Mouse (Mus musculus) hindbrain, embryonic 10.5 days (tissue): ENCODE data around the gene P2rx3. TPM values are rescaled to one million over a fixed set of nuclear protein-coding genes. Genes with fewer than 3 reads are reported as not detected.

Source experiments
- DNase-seq: peaks from one replicate; pipeline ENCODE4 v3.0.0-alpha.2; 2017; ENCODE audit warnings: low spot score
- H3K27ac ChIP-seq: fragments of 300-500 bp; sonication (generic); 2 replicates; pipeline ENCODE4 v1.5.1; 2016; ENCODE audit warnings: mild to moderate bottlenecking, moderate library complexity
- H3K27me3 ChIP-seq: fragments of 300-500 bp; sonication (generic); 2 replicates; pipeline ENCODE4 v1.6.1; 2016; ENCODE audit warnings: mild to moderate bottlenecking; ENCODE audit not compliant: poor library complexity, insufficient read depth, severe bottlenecking
- H3K36me3 ChIP-seq: fragments of 300-500 bp; sonication (generic); 2 replicates; pipeline ENCODE4 v1.6.1; 2016; ENCODE audit warnings: mild to moderate bottlenecking, moderate library complexity
- H3K4me1 ChIP-seq: fragments of 300-500 bp; sonication (generic); replicated peaks from 2 replicates; pipeline ENCODE4 v1.6.1; 2016; ENCODE audit warnings: mild to moderate bottlenecking
- H3K4me3 ChIP-seq: fragments of 300-500 bp; sonication (generic); 2 replicates; pipeline ENCODE4 v1.5.1; 2016; ENCODE audit warnings: mild to moderate bottlenecking, moderate library complexity
- H3K9me3 ChIP-seq: fragments of 300-500 bp; sonication (generic); 2 replicates; pipeline ENCODE4 v1.6.1; 2016; ENCODE audit warnings: mild to moderate bottlenecking, moderate library complexity
- WGBS: fragments of 180-500 bp; shearing (Covaris S2); methylation state at CpG from one replicate; pipeline ENCODE4 v1.1.7; 2016; 5-methylcytosine and 5-hydroxymethylcytosine counted together
- polyA plus RNA-seq: library from polyadenylated mRNA; unstranded; fragments of >200 nt; fragmentation: Nextera tagmentation; extraction: Ambion mirVana; gene quantifications from 2 replicates; pipeline ENCODE4 v1.2.1, GENCODE M21; 2016

The P2rx3 gene
- polyA plus RNA-seq, 1 experiment from 2014 or later = 18.0 TPM

DNA sequence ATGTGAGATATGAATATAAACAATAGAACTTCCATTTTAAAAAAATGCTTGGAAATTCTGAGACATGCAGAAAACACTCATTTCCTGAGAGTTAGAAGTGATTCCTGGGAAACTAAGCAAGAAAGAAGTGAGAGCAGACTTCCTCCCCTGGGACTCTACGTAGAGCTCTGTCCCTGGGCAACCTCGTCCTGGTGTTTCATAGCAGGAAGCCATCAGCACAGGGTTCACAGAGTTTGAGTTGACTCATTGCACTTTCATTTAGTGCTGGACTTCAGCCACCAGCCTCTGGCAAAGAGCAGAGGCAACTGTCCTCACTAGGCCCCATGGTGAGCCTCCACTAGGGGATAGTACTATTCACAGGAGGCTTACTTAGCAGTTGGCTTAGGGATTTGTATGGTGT is 76.0 kb downstream of the P2rx3 start:
- WGBS = 78% methylated on average over 2 of the region's 2 CpGs
- Histone ChIP-seq H3K4me3 (no peak overlapping the region), H3K36me3 (peaks cover 10% of the 10 kb centered on the region), H3K4me1 (peaks cover 20% of the 10 kb centered on the region), H3K9me3 (no peaks in the 10 kb centered on the region), H3K27me3 (no peaks in the 10 kb centered on the region), H3K27ac (no peak overlapping the region; the same call in 1 of the 2 replicates)
- DNase-seq = no peak

GRCm38 (mm10) chr2:84958588-84959264 is 78.5 kb downstream of the P2rx3 start:
- WGBS = 91% methylated on average over 11 of the region's 11 CpGs
- Histone ChIP-seq H3K9me3 (no peaks in the 10 kb centered on the region), H3K27me3 (no peaks in the 10 kb centered on the region), H3K27ac (no peak overlapping the region), H3K36me3 (peaks cover 10% of the 10 kb centered on the region), H3K4me1 (peaks cover 20% of the 10 kb centered on the region), H3K4me3 (no peak overlapping the region)
- no peak for DNase-seq

DNA sequence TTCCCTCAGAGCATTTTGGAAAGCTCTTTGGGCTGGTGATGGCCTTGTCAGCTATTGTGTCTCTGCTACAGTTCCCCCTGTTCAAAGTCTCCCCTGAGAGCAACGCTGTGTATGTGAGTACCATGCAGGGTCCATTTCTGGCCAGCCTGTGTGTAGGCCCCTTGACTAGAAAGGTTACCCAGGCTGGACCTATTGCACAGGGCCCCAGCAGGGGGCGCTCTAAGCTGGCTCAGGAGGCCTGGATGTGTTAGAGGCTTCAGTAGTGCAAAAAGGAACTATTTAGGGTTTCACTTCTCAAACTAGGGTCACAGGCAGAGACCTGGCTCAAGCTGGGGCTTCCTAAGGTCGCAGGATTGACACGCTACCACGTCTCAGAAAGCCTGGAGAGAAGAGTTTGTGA is 81.0 kb downstream of the P2rx3 start:
- Histone ChIP-seq H3K27me3 (no peaks in the 10 kb centered on the region), H3K9me3 (no peaks in the 10 kb centered on the region), H3K4me1 (no peaks in the 10 kb centered on the region), H3K4me3 (no peak overlapping the region), H3K27ac (no peak overlapping the region), H3K36me3 (peaks cover 26% of the 10 kb centered on the region)
- WGBS = 61% methylated on average over 5 of the region's 5 CpGs
- DNase-seq = peak; percentile 60

DNA sequence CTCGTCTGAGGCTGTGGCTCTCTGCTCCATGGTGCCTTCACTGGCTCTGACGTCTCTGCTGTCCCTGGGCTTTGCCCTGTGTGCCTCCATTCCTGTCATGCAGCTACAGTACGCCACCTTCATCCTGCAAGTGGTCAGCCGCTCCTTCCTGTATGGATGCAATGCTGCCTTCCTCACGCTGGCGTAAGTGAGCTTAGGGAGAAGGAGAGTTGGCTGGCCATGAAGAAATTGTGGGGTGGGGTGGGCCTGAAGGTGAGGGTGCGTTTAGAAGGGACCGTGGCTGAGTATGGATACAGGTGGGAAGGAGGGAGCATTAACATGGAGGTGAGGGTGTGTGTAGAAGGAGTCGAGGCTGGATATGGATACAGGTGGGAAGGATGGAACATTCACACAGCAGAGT is 81.8 kb downstream of the P2rx3 start:
- WGBS = 91% methylated on average over 9 of the region's 9 CpGs
- no peak overlapping the region for H3K27ac ChIP-seq
- H3K4me3 ChIP-seq = no peak overlapping the region
- H3K27me3 ChIP-seq = no peaks in the 10 kb centered on the region
- H3K4me1 ChIP-seq = no peaks in the 10 kb centered on the region
- H3K36me3 ChIP-seq = peaks cover 34% of the 10 kb centered on the region
- no peak for DNase-seq
- H3K9me3 ChIP-seq = no peaks in the 10 kb centered on the region

- WGBS = 89% methylated on average over 4 of the region's 4 CpGs
- H3K4me3 ChIP-seq = no peak overlapping the region
- DNase-seq = no peak
- no peak overlapping the region for H3K27ac ChIP-seq
- H3K4me1 ChIP-seq = no peaks in the 10 kb centered on the region
- H3K27me3 ChIP-seq = no peaks in the 10 kb centered on the region
- peaks cover 46% of the 10 kb centered on the region for H3K36me3 ChIP-seq
- H3K9me3 ChIP-seq = no peaks in the 10 kb centered on the region
These were observed 84.6 kb downstream of the P2rx3 start for GRCm38 (mm10) chr2:84952693-84953092.

DNA sequence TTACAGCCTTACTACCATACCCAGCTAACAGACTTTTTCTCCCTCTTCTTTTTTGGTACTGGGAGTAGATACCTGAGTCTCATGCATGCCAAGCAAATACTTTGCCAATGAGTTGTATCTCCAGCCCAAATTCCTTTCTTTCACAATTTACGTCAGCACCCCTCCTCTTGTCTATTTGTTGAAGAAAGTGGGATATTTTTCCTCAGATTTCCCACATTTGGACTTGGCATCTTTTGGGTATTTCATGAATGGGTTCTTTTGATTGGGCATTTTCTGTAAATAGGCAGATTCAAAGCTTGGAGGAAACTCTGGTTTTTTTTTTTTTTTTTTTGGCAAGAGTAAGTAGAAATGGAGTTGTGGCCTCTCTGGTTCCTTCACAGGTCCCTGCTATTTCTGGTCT is 85.0 kb downstream of the P2rx3 start:
- 96% methylated on average over 1 of the region's 1 CpGs for WGBS
- Histone ChIP-seq H3K36me3 (peaks cover 42% of the 10 kb centered on the region), H3K27ac (no peak overlapping the region), H3K27me3 (no peaks in the 10 kb centered on the region), H3K4me1 (no peaks in the 10 kb centered on the region), H3K9me3 (no peaks in the 10 kb centered on the region), H3K4me3 (no peak overlapping the region)
- no peak for DNase-seq

DNA sequence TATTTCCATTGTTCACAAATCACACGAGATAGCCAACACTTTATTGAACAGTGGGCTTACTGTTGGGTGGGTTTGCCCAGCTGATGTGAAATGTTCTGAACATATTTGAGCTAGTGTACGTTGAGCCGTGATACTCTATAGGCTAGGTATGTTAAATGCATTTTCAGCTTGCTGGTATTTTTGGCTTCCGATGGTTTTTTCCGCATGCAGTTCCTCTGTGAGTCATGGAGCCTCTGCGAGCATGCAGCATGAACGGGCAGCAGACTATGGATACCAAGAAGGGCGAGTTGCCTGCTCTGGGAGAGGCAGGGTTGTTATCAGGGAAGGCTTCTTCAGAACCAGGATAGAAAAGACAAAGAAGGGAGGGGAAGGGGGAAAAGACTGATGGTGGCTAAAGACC is 86.2 kb downstream of the P2rx3 start:
- Histone ChIP-seq H3K4me3 (no peak overlapping the region), H3K4me1 (no peaks in the 10 kb centered on the region), H3K9me3 (no peaks in the 10 kb centered on the region), H3K27me3 (no peaks in the 10 kb centered on the region), H3K27ac (no peak overlapping the region), H3K36me3 (peaks cover 45% of the 10 kb centered on the region)
- whole genome bisulfite sequencing = 92% methylated on average over 8 of the region's 8 CpGs
- no peak for DNase-seq

GRCm38 (mm10) chr2:84948721-84949120 is 88.5 kb downstream of the P2rx3 start:
- WGBS = 86% methylated on average over 2 of the region's 2 CpGs
- DNase-seq = no peak
- no peak overlapping the region for H3K27ac ChIP-seq
- no peaks in the 10 kb centered on the region for H3K4me1 ChIP-seq
- H3K4me3 ChIP-seq = no peak overlapping the region
- peaks cover 51% of the 10 kb centered on the region for H3K36me3 ChIP-seq
- H3K9me3 ChIP-seq = no peaks in the 10 kb centered on the region
- H3K27me3 ChIP-seq = no peaks in the 10 kb centered on the region

Other genes starting within 250 kb of the P2rx3 start
- 37.2 and 41.6 TPM in 2 replicates for gene Ube2l6, start 238.6 kb downstream of the P2rx3 start, polyA plus RNA-seq
- 0.09 and 0.14 TPM in 2 replicates for gene Smtnl1, start 214.8 kb downstream of the P2rx3 start, polyA plus RNA-seq
- gene Timm10, start 210.5 kb downstream of the P2rx3 start, polyA plus RNA-seq = 56.3 and 58.9 TPM in 2 replicates
- 23.1 and 28.6 TPM in 2 replicates for gene Slc43a1, start 198.6 kb downstream of the P2rx3 start, polyA plus RNA-seq
- gene Rtn4rl2, start 150.8 kb downstream of the P2rx3 start, polyA plus RNA-seq = 3.8 and 4.0 TPM in 2 replicates
- gene Slc43a3, start 100.9 kb downstream of the P2rx3 start, polyA plus RNA-seq = 21.5 and 26.6 TPM in 2 replicates
- gene Prg2, start 57.0 kb downstream of the P2rx3 start, polyA plus RNA-seq = not detected in 2 replicates
- not detected in 2 replicates for gene Prg3, start 49.2 kb downstream of the P2rx3 start, polyA plus RNA-seq
- gene Ssrp1, start 228 bp downstream of the P2rx3 start, polyA plus RNA-seq = 310 and 387 TPM in 2 replicates
- gene Tnks1bp1, start 10.6 kb upstream of the P2rx3 start, polyA plus RNA-seq = 29.3 and 31.2 TPM in 2 replicates
- gene Aplnr, start 98.8 kb upstream of the P2rx3 start, polyA plus RNA-seq = 38.9 and 41.7 TPM in 2 replicates
- 0.48 and 0.92 TPM in 2 replicates for gene Lrrc55, start 159.7 kb upstream of the P2rx3 start, polyA plus RNA-seq